Mouse (Mus musculus): ENCODE measurements at regions not wholly inside any gene's neighbourhood (a gene's known extent, or its start where the extent isn't known, plus 50 kb on each side); places are given as distances from the start of the nearest gene placed in this dataset.

- no peak for DNase-seq (ENCODE audit: low spot score in 2 of 2)
These were observed 57.2 kb upstream of the Zfp280d start for GRCm38 (mm10) chr9:72217296-72218028.

- DNase-seq (ENCODE audit: low spot score in 2 of 2): no peak
These were observed 55.9 kb upstream of the Zfp280d start for GRCm38 (mm10) chr9:72218736-72219135.

DNA sequence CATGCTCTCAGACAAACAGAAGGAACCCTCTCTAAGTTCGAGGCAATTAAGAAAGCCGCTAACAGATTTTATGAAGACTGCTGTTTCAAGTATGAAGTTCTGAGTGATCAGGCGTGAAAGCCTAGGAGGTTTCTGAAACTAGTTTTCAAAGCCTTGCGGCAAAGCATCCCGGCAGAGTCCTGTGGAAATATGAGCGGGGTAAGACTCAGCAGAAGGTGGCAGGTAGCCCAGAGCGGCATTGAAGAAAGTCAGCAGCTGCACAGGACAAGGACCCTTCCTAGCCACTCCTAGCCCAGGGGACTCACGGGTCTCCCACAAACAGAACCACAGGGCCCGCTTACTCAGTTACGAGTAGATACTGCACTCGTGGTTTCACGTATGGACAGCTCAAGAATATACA is 54.8 kb upstream of the Zfp280d start:
- DNase-seq (ENCODE audit: low spot score in 2 of 2): no peak

DNA sequence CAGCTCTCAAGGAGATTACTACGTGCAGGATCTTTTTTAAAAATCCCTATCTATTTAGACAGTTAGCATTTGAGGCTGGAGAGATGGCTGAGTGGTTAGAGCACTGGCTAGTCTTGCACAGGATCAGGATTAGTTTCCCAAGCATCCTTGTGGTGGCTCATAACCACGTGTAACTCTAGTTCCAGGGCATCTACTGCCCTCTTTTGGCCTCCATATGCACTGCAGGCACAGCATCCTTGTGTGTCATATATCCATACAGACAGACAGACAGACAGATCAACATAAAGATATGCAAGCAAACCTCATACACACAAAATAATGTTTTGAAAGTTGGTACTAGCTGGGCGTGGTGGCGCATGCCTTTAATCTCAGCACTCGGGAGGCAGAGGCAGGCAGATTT is 53.3 kb upstream of the Zfp280d start:
- no peak for DNase-seq (ENCODE audit: low spot score in 2 of 2)
